Mouse (Mus musculus) G1E-ER4 (cell line): Measurements from ENCODE around the gene Arid1b. TPM values are rescaled to one million over a fixed set of nuclear protein-coding genes. Genes with fewer than 3 reads are reported as not detected.

ENCODE experiments used
- GATA1 ChIP-seq: IDR thresholded peaks from one replicate; pipeline ENCODE4 v1.8.0; 2012; ENCODE audit warnings: low read length, inconsistent platforms
- polyA plus RNA-seq: library from polyadenylated mRNA; stranded (reverse); fragments of >175 nt; gene quantifications from 2 replicates; pipeline ENCODE4 v1.2.3, GENCODE M21; 2012

Gene Arid1b
- polyA plus RNA-seq, 1 experiment, result 37.7 TPM

DNA sequence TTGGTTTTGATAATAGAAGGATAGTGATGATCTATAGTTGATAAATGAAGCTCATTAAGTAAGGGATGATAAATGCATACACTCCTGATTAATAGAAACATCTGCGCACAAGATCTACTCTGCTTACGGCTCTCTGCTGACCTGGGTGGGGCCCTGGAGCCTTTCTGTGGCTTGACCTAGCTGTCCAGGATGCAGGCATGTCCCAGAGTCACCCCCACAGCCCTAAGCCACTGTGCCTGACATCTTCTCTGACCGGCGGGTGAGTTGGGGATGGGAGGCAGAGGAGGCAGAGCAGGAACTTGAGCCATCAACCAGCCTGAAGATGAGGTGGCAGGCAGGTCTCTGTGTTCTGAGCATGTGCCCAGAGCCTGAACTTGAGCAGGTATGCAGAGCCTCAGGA lies 136.0 kb downstream of the Arid1b start:
- no peak for TF ChIP-seq GATA1

DNA sequence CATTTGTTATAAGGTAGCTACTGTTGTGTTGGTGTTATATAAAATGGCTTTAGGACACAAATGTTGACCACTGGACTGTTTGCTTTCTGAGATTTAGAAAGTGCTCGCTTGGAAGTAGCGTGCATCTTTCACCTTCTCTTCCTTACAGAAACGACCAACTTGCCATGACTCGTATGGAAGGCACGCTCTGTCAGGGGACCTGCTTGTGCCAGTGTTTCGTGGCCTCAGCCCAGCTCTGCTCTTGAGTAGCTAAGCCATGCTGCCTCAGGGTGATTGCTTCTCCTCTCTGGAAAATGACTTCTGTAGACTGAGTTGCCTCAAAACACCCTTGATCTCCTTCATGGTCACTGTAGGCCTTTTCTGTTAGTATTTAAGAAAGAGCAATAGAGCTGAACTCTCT lies 137.6 kb downstream of the Arid1b start:
- TF ChIP-seq GATA1, result no peak

DNA sequence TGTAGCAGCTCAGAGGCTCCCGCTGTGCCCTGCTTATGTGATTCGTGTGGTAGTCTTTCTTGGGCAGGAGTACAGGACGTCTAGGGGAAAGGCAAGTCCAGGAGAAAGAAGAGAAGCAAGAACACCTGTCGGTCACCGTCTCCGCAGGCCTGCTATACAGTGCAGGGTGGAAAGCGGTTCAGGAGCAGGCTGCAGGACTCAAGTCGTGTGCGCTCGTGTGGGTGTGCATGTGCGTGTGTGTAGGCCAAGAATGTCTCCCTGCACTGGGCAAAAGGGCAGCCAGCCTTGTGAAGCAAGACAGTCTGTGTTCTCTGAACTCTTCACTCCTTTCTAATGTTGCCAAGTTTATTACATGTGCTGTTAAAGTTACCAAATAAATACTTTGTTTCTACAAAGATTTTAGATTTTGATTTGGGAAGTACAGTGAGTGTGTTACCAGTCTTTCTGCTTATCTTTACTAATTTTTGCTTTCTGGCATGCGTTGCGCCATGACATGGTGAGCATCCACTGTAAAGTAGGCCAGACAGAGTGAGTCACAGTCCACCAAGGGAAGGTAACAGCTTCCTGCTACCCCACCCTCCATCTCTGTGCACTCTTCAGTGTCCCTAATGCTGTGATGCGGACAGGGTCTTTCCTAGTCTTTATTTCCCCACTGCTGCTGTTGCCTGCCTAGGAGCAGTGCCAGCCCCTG lies 138.3 kb downstream of the Arid1b start:
- no peak for TF ChIP-seq GATA1

DNA sequence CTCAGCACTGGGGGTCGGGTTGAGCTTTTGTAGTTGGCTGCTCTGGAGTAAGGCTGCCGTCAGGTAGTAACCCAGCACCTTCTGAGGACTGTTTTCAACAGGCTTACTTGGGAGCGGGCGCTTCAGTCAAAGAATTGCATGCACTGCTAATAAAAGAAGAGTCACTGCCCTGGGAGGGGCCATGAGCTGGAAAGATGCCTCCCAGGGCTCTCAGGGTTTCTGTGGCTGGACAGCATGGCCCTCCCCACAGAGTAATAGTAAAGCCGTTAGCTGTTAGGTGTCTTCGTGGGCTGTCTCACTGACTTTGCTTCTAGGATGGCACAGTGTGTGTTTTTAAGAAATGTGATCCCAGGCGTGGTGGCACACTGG lies 138.8 kb downstream of the Arid1b start:
- no peak for TF ChIP-seq GATA1

DNA sequence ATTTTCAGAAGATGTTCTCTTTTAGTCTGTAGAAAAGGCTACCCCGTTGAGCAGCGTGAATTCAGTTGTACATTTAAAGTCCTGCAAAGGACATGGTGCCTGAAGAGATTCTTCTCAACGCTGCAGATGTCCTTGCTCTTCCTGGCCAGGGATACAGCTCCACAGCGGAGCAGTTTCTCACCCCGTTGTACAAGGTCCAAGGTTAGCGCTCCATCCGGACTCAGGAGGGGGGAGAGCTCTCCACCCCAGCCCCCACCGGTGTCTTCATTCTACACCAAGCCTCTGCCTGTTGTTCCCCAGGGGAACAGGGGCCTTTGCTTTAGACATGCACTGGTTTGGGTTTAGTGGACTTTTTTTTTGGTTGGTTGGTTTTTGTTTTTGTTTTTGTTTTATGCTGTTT lies 139.7 kb downstream of the Arid1b start:
- TF ChIP-seq GATA1, result no peak

DNA sequence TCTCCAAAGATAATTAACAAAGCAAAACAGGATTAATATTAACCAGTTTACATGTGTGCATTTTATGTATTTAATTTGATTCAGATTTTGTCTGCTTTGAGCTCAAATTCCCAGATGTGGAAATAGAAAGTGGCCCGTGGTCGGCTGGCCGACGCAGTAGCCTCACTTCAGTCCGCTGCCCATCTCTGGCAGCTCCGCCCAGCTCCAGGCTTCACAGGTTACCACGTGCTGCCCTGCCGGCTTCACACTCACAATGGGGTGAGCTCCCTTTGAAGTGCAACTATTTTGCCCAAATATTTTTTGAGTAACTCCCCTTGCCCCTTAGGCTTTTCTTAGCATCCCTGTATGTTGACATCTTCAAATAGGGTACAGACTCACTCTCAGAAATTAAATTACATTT lies 140.1 kb downstream of the Arid1b start:
- TF ChIP-seq GATA1, result no peak

DNA sequence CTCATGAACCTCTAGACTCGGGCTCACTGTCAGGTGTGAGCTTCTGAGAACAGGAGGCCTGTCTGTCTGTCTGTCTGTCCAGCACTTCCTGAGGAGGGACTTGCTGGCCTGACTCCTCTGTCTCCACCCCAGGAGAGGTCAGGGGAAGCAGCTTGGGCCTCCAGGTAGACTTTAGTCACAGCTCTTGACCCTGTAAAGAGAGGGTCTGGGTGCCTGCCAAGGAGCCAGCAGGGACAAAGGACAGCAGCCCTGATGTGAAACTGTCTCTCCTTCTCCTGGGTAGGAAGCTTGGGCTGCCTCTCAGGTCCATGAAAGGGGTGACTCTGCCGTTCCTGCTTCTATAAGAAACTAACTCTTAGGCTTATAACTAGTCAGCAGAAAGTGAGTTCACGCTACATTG lies 143.8 kb downstream of the Arid1b start:
- TF ChIP-seq GATA1, result no peak

DNA sequence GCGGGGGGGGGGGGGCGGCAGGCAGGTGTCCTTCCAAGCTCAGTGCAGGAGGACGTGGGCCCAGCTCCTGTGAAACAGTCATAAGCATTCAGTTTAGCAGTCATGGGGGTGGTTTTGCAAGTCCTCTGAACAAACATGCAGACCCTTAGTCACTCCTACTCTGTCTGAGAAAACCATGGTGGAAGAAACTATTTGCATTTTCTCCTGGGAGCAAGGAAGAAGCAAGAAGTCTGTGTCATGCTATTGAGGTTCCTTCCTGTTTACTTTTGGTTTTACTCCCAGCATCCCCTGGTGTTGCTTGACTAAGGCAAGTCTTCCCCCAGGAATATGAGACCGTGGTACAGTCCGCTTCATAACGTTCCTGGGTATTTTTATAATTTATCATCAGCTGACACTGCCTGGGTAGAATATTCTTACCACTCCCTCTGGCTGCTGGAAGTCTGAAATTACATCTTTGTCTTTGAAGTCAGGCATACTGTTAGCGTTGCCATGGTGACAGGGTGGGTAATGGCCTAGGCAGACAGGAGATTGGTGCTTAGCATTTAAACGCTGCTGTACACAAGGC lies 144.6 kb downstream of the Arid1b start:
- TF ChIP-seq GATA1, result no peak

DNA sequence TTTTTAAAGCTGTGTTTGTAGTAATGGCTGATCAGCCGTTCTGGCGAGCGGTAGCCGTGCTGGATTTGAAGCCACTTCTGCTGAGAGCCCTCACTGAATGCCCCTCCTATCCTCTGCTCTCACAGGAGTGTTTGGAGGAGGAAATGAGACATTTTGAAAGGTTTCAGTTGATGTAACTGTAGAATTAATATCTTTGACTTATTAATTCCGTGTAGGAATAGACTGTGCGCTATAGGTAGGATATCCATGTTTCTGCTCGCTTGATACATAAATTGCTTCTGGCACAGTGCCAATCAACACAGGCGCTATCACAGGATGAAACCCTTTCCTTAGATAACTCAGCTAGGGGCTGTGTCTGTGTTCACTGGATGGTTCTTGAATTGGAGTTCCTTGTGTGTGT lies 145.4 kb downstream of the Arid1b start:
- TF ChIP-seq GATA1, result no peak

DNA sequence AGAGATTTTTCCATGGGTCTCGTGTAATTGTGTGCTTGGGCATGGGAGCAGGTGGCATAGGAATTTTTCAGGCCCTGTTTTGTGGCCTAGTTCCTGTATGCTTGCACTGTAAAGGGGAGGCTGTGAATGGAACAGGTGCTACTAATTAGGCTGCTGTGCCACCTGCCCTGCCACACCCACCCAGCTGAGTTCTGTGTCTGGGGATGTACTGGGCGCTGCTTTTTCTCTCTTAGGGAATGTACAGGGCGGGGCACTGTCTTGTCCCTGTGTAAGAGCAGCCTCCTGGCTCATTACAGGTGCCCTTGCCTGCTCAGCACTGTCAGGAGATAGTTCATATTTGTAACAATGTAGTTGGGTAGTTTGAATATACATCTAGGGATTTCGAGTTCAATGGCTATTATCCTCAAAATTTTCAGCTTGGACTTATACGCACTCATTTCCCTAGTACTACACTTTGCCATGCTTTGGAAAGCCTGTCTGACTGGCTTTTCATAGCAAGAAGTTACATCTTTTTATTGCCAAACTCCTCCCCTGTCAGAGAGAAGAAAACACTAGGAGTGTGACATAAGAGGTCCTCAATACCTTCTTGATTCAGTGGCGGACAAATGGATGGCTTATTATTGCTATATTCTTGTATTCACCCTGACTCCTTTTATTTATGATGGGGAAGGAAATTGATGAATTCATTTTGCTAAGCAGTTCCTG lies 149.8 kb downstream of the Arid1b start:
- TF ChIP-seq GATA1, result no peak

DNA sequence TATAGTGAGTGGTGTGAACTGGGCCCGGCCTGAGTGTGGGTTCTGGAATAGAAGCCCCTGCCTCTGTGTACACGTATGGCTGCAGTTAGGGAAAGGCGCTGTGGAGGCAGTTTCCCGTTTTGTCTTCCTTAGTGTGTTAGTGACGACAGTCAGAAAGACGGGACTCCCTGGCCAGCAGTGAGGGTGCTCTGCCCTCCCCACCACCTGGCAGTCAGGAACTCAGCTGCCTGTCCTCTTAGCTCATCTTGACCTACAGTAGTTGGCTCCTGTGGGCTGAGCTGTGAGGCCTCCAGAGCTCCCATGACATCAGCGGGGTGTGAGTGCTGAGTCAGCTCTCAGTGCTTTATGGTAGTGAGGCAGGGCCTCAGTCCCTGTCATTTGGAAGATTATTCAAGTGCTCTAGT lies 156.5 kb downstream of the Arid1b start:
- no peak for TF ChIP-seq GATA1

DNA sequence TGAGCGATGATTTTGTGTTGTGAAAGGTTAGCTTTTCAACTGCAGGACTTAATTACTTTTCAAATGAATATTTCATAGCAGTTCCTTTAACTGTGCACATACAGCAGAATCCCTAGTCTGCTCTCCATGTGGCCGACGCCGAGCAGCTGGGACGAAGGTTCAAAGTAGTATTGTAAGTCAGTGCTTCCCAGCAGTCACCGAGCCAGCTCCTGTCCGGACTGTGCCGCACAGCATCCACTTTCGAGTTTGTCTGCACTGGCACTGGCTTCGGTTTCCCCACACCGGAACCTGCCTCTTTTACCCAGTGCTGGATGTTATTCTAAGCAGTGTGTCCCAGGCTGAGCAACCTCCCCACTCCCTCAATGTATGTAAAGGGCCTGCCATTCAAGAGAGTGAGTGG lies 157.7 kb downstream of the Arid1b start:
- TF ChIP-seq GATA1, result no peak

DNA sequence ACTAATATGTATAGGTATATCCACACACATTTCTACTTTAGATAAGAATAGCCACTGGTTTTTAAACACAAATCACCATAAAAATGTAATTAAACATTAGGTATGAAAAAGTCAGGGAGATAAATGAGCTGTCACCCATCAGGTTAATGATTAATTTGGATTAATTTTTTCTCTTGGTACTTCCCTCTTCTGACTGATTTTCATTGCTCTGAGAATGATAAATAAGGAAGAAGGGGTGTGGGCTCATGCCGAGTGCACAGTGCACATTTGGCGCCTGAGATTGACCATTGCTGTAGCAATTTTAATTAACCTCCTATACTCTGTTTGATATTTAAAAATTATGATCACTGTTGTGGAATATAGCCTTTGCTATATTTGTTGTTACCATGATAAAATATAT lies 159.3 kb downstream of the Arid1b start:
- no peak for TF ChIP-seq GATA1

DNA sequence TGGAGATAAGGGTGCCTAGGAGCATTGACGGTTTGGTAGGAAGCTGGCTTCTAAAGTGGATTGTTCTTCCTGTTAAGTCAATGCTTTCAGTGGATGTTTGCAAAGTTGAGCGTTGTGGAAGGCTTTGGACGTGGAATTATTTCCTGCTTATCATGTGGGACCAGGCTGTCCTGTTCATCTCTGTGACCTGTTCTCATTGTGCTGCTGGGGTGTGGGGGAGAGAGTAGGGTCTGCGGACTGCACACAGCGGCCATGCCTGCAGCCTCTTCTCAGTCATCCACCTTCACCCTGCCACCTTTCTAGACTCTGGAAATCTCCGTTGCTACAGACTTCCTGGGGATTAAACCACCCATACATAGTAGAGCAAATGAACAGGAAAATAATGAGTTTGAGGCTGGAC lies 160.2 kb downstream of the Arid1b start:
- TF ChIP-seq GATA1, result no peak

DNA sequence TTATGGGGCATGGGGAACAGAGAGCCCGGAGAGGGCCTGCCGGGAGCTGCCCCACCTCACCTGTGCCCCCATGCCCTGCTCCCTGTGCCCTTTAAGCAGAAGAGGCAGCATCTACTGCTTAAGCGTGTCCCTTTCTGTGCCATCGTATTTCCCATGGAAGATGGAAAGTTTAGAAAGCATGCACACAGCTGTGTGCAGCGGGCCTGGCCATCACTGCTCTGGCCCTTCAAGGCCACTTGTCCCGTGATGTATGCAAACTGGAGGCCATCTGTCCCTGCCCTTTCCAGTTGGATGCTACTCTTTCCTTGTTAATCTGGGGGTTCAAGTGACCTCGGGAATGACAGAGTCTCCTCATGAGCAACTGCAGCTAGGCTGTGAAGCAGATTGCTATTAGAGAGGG lies 163.5 kb downstream of the Arid1b start:
- TF ChIP-seq GATA1, result no peak

DNA sequence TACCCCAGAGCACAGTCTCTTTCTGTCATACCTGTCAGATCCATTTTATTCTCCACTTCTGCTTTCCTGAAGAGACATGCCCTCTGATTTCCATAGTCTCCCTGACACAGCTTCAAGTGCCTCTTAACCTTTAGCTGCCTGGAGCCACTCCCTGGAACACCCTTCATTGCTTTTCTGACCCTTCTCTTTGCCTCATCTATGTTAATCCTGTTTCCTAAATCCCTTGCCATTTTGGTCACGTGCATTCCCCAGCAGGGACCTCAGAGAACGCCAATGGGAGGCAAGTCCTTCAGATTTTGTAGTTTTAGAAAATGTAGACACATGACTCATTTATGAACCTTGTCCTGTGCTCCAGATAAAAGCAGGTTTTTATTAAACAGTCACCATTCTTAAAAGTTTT lies 168.4 kb downstream of the Arid1b start:
- TF ChIP-seq GATA1, result no peak

DNA sequence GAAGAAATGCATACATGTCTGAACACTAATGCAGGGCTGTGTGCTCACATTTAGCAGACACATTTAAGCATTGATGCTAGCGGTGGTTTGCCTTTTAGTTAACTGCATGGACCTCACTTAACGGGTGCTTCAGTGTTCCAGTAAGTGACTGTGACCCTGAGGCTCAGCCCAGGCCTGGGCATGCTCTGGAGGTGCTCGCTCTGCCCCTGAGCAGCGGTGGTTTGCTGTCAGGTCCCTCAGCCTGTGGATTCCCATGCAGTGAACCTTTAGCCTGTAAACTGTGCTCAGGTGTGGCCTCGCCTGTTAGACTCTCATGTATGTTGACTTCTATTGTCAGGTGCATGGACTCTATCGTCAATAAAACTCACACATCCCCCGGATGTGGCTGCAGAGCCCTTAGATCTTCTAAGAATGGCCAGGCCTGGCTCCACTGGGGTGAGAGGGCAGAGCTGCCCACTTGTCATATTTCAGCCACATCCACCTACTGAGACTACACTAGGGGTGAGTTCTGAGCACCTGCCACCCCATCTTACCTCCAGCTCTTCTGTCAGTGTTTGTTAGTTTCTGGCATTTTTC lies 169.2 kb downstream of the Arid1b start:
- TF ChIP-seq GATA1, result no peak

DNA sequence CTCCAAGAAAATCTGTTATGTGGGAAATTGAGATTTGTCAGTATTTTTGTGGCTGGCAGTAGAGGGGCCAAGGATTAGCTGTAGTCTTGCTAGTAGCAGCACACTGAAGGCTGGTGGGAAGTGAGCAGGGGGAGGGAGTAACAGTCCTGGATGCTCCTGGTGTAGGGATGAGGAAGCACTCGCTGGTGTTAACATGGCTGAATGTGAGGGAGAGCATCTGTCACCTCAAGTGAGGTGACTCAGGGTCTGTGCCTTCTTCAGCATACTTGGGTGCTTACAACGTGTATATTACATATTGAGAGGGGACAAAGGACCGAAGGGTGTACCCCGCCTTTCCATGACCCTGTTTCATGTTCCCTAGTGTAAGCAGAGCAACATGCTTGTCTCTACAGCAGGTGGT lies 170.7 kb downstream of the Arid1b start:
- no peak for TF ChIP-seq GATA1
